Comparison of ENCODE assay signal across 8 mouse cellular contexts in genomic region chr4:70579654-70580053, GRCm38 (mm10). TPM values are rescaled to one million over a fixed set of nuclear protein-coding genes. Genes with fewer than 3 reads are reported as not detected.
DNase-seq lines count a peak whose midpoint lies in the region; ATAC-seq and TF ChIP-seq lines count a peak whose summit lies in the region.

No protein-coding gene starts in this region.

- H3K27ac ChIP-seq in forebrain, embryonic 14.5 days (ENCODE audit: low read depth, low read length) = no peak overlapping the region
- no peak overlapping the region for H3K27ac ChIP-seq in forebrain, embryonic 13.5 days
- H3K27ac ChIP-seq in testis, adult 2 months (ENCODE audit: control insufficient read depth, insufficient read depth, low read depth, low read length) = no peak overlapping the region

- no peaks in the 10 kb centered on the region for H3K9me3 ChIP-seq in forebrain, embryonic 14.5 days (replicated peaks; ENCODE audit: control insufficient read depth, low read length)
- no peaks in the 10 kb centered on the region for H3K9me3 ChIP-seq in forebrain, embryonic 13.5 days (replicated peaks)

- 60% methylated on average over 3 of the region's 3 CpGs for WGBS in forebrain, embryonic 14.5 days
- 50% methylated on average over 3 of the region's 3 CpGs for WGBS in forebrain, embryonic 13.5 days

- no peaks in the 10 kb centered on the region for H3K27me3 ChIP-seq in forebrain, embryonic 14.5 days (replicated peaks; ENCODE audit: control insufficient read depth, insufficient read depth, low read length)
- H3K27me3 ChIP-seq in forebrain, embryonic 13.5 days = no peaks in the 10 kb centered on the region
- no peaks in the 10 kb centered on the region for H3K27me3 ChIP-seq in testis, adult 2 months (ENCODE audit: control insufficient read depth, insufficient read depth, low read length)

- no peak overlapping the region for H3K4me2 ChIP-seq in forebrain, embryonic 14.5 days (ENCODE audit: low read length)
- no peak overlapping the region for H3K4me2 ChIP-seq in forebrain, embryonic 13.5 days

- H3K4me3 ChIP-seq in forebrain, embryonic 14.5 days (ENCODE audit: low read depth, low read length) = no peak overlapping the region
- no peak overlapping the region for H3K4me3 ChIP-seq in forebrain, embryonic 13.5 days
- H3K4me3 ChIP-seq in testis, adult 2 months (ENCODE audit: control insufficient read depth, low read depth, low read length) = no peak overlapping the region

- no peak for TF ChIP-seq POLR2A in testis, adult 2 months (IDR thresholded peaks at IDR 0.05; ENCODE audit: control insufficient read depth, low read depth, low read length)

- no peaks in the 10 kb centered on the region for H3K4me1 ChIP-seq in forebrain, embryonic 14.5 days (ENCODE audit: control insufficient read depth, insufficient read depth, low read length)
- H3K4me1 ChIP-seq in forebrain, embryonic 13.5 days = no peaks in the 10 kb centered on the region
- no peaks in the 10 kb centered on the region for H3K4me1 ChIP-seq in testis, adult 2 months (ENCODE audit: control insufficient read depth, insufficient read depth, low read length)

- ATAC-seq in forebrain, embryonic 14.5 days = no peak
- ATAC-seq in forebrain, embryonic 13.5 days = no peak

- H3K9ac ChIP-seq in forebrain, embryonic 14.5 days (ENCODE audit: low read length) = no peak overlapping the region
- no peak overlapping the region for H3K9ac ChIP-seq in forebrain, embryonic 13.5 days

- peak; percentile 29; the same call in 1 of the 2 replicates for TF ChIP-seq CTCF in testis, adult 2 months (IDR thresholded peaks at IDR 0.05; ENCODE audit: control insufficient read depth, insufficient read depth, insufficient replicate concordance, low read depth, low read length)

- no peaks in the 10 kb centered on the region for H3K36me3 ChIP-seq in forebrain, embryonic 14.5 days (ENCODE audit: control insufficient read depth, insufficient read depth, low read length)
- H3K36me3 ChIP-seq in forebrain, embryonic 13.5 days (ENCODE audit: poor library complexity, severe bottlenecking) = no peaks in the 10 kb centered on the region
- no peaks in the 10 kb centered on the region for H3K36me3 ChIP-seq in testis, adult 2 months (ENCODE audit: control insufficient read depth, insufficient read depth, low read length)

- peak; percentile 46 for DNase-seq in forebrain, embryonic 14.5 days (ENCODE audit: low spot score)
- no peak for DNase-seq in testis, postnatal 14 days (ENCODE audit: low spot score)
- DNase-seq in embryo, embryonic 10 days (ENCODE audit: low spot score) = peak; percentile 54
- DNase-seq in kidney, postnatal 25 days = peak; percentile 47 to 50
- DNase-seq in lung, postnatal 10 days = peak; percentile 61
- peak; percentile 37 to 51 for DNase-seq in urinary bladder, postnatal 36 days (ENCODE audit: low spot score in 2 of 2)

RNA-seq across cellular contexts. Expression of gene Megf9, which starts 44.9 kb away (rescaled TPM):
- 28.7 and 33.0 TPM in 2 replicates for polyA plus RNA-seq in forebrain, embryonic 14.5 days (2014; fragmentation: Nextera tagmentation; extraction: Ambion mirVana)
- polyA plus RNA-seq in forebrain, embryonic 13.5 days (2015; fragmentation: Nextera tagmentation; extraction: Ambion mirVana) = 28.2 and 29.0 TPM in 2 replicates
- 4.8 and 7.8 TPM in 2 replicates for polyA plus RNA-seq in testis, adult 2 months (2012; rRNA removed)
